Mouse (Mus musculus) left cerebral cortex, adult 11 months (tissue): ENCODE results near the gene Apol6.

Experiments
- DNase-seq: peaks from one replicate; pipeline ENCODE4 v3.0.0; 2022; ENCODE audit warnings: low spot score

Apol6 gene

DNA sequence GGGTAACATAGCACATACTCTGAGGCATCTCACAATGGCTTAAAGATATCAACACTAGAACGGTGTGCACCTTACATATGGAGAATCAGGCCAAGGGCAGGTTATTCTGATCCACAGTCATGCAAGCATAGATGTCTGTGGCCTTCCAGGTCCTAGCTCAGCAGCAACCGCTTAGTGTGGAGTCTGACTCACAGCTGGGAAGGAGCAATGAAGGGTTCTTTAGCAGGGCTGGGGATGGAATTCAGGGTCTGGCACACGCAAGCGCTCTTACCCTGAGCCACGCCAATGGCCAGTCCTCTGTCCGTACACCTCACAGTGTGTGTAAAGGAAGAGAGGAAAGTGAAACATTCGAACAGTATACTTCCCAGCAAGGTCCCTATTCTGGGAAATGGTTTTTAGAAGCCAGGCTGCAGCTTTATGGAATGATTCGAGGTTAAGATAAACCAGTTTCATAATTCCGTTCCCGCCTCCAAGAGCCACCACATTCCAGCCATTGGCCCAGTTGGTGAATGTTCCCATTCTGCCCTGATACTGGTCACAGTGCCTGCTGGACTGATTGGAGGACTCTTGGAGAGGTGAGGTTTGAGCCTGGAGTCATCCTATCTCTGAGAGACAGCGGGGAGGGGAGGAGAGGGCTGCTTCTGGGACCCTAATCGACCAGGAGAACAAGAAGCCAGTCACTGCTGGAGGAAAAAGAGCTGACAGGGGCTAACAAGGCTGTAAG is at the start of gene Apol6:
TSS of gene Apol6 (plus strand) at position 133 of the 724 bp plus-strand sequence.
- no peak for DNase-seq

DNA sequence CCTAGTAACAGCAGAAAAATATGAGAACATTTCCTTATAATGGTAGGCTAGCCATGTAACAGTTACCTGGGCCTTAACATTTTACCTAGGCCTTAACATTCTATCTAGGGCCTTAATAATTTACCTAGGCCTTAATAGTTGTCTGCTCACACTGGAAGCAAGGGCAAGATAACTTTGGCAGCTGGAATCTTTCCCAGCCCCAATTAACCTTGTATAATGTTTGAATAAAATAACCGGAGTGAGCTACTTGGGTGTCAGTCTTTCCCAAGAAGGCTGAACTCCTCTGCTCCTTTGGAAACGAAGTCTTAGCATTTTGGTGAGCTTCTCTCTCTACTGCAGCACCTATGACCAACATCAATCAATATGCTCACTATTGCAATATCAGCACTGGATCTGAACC is 46.5 kb upstream of the Apol6 start:
- DNase-seq, result no peak

DNA sequence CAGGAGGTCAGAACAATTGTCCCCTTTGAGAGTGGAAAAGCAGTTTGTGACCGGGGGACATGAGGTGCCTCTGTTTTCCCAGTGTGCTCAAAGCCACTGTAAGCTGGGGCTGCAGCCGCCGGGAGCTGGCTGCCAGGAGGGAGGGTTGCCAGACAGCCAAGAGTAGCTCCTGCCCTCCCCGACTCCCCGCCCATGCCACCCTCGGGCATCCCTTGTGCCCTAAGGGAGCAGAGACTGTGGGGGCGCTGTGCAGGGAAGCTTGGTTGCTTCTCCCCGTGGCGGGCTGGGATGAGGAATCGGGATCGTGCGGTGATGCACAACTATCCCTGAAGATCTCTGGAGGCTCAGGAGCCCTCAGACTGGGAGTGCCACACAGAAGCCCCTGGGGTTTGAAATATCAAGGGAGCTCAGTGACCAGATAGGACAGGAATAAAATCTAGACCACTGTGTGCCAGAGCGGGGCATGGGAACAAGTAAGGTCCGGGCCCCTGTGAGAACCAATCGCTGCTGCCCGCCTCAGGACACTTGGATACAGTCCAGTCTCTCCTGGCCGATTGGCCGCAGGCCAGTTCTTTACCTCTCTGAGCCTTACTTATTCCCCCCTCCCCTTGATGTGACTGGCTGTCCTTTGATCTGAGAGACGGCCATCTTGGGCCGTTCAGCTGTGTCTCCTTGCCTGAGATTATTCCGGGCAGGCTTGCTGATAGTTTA is 45.5 kb upstream of the Apol6 start:
- DNase-seq, result no peak

DNA sequence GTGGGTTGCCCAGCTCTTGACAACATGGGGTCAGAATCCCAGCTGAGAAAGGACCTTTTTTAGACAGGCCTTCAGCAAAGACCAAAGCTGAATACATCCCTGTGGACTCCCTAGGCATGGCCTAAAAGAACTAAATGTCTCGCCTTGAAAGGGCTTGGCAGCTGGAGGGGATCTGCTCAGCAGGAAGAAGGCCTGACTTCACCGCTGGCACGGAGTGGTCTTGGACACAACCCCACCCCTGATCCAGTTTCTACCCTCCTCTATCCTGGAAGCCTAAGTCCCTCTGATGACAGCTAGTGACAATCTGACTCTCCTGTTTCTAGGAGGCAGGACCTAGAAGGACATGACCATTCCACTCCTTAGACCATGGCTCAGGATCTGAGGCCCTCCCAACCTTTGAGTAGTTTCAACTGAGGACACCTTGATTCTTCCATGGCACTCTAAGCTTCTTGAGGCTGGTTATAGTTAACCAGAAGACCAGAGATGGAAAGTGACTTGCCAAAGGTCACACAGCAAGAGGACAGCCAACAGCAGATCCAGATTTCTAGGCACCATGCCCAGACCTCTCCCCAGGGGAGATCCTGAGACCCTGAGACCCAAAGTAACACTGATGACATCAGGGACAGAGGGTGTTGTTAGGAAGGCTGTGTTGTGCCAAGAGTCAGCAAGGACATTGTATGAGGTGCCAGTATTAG is 41.2 kb upstream of the Apol6 start:
- DNase-seq, result no peak

DNA sequence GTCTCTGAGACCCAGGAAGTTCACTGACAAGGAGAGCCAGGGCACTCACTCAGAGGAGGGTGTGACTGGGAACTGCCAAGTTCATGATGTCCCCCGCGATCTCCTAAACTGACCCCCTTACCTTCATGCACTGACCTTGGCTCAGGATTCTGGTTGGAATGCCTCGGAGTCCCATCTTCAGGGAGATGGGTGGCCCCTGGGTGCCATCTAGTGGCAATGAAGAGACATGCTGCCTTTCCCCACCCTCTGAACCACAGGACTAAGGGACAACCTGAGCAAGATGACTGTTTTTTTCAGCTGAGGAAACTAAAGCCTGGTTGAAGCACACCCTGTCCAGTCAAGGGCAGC is 40.7 kb upstream of the Apol6 start:
- DNase-seq, result no peak

DNA sequence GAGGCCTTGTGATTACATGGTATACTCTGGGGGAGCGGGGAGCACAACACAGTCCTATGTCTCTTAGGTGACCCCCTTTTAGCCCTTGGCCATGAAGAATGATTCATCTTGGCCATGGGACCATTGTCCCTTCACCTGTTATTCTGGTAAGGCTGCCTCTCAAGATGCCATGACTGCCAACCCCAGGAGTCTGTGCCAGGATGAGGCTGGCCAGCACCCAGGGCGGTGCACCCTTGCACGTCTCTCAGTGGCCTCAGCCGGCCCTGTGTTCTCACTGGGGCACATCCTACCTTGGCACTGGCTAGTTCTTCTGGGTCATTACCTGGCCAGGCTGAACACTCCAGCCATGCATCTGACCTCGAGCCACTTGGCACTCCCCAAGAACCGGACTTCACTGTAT is 35.7 kb upstream of the Apol6 start:
- no peak for DNase-seq

DNA sequence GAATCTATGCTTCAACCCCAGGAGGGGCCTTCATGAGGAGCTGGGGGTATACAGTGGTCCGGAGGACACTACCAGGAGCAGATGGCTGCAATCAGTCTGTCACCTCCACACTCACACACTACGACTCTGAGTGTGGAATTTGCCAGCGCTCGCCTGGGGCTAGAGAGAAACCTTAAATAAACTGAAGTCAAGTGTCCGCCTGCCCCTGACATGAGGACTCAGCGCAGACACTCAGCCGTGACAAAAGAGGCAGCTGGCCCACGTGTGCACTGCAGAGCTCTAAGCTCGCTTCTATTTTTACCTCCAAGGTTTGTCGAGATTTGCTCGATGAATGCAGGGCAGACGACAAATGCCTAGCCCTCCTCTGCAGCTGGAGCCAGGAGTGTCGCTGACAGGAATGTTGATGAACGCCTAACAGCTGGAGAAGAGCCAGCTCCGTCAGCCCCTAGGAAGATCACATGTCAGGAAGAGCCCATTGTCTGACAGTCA is 30.7 kb upstream of the Apol6 start:
- no peak for DNase-seq

DNA sequence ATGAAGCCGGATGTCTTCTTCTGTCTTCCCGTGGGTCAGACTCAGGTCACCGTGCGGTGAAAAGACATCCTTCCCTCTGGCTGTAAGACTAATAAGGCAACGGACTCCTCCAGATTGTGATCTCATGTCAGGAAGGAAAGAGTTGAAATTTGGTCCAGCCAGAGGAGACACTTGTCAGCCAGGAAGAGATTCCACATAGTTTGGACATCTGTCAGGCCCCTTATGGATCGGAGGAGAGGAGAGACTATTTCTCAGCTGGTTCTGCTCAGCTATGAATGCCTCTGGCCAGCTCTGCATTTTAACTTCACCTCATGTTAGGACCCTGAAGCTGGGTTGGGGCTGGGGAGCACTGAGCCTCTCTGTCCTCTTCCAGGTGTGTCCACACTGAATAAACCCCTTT is 30.1 kb upstream of the Apol6 start:
- no peak for DNase-seq

DNA sequence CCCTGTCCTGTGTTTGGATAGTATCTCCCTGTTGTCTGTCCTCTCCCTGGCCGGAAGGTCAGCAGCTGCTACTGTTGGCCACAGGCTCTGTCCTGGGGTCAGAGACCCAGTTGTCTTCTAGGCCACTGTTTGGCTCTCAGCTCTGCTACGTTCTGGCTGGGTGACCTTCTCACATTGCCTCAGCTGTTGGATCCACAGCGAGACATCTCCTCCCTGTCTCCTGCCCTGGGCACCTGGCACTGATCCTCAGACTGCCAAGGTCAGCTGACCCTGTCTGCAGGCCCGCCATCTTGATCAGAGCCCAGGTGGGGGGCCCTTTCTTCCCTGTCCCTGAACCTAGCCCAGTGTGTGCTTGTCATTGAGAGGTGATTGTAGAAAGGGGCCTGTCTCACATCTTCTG is 29.5 kb upstream of the Apol6 start:
- DNase-seq, result no peak

DNA sequence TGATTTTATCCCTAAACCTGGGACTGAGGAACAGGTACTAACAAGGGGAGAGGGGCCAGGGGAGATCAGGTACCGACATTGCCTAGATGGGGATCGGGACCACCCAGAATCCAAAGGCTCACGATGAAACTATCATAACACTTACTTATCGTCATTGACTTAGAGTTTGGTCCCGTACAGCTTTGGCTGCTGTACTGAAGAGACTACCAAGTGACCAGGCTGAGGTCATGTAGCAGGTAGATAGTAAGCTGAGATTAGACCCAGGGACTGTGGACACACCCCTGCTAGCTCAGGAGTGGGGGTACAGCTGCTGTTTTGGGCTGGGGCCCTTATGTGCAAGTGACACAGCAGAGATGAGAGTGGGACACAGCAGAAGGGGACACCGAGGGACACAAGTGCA is 28.0 kb upstream of the Apol6 start:
- DNase-seq, result no peak

DNA sequence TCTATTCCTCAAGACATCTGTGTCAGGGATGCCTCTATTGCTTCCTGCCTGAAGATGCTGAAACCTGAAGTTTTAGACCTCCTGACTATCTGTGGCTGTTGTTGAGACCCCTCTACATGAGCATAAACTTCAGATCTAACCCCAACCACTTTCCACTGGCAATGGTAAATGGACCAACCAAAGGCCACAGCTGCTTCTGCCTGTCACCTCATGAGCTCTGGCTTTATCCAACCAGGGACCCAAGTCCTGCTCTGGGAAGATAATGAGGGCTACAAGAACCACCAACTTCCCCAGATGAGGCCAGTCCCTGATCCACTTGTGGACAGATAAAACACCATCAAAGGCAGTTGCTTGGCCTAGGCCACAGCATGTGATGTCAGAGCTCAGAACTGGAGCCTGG is 26.6 kb upstream of the Apol6 start:
- no peak for DNase-seq

DNA sequence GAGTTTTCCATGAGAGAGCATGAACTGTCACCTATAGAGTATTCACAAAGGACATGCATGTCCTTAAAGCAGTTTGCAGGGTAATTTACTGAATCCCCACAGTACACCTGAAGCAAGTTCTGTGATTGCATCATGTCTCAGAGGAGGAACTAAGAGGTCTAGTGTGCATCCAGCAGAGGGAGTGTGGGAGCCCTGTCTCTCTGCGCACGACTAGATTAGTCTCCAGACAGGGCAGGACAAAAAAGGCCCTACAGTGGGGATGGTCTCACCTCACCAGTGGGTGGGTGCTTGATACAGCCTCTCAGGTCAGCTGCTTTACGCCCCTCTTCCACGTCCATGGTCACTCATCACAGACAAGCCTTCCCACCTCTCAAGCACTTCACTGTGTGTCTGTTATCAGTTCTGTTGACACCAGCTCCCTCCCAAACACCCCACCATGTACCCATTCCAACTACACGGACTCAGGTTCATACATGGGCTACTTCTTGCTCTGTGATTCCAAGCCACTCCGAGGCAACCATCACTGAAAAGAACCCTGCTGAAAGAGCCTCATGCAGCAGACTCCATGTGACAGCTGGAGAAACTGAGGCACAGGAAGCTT is 25.7 kb upstream of the Apol6 start:
- no peak for DNase-seq

DNA sequence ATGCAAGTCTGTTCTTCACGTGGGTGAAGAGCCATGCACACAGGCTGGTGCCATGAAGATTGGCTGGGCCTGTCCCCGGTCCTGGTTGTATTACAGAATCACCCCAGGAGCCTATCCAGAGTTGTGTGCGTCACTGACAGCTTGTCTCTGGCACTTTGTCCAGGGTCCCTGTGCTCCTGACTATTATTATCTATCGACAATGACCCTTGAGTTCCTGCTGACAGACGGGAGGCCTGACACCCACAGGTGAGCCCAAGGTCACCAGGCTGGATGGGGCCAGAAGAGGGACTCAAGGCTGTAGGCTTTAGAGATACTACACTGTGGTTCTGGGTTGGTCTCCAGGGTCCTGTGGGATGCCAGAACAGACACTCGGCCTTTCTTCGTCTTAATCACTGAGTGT is 25.0 kb upstream of the Apol6 start:
- no peak for DNase-seq

DNA sequence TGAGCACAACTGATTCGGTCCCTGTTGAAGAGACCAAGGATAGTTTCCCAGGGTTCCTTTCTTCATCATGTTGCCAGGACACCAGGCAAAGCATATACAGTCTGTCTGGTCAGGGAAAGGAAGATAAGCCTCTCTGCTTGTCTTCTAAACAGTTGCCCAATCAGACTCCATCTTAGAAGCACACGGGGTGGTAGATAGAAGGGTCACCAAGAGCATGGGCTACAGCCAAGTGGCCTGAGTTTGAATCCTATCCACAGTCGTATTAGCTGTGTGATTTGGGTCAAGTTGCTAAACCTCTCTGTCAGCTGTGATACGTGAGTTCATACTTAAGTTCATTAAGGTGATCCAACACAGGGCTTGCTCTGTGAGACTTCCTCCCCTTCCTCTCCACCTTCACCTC is 24.4 kb upstream of the Apol6 start:
- DNase-seq, result no peak

DNA sequence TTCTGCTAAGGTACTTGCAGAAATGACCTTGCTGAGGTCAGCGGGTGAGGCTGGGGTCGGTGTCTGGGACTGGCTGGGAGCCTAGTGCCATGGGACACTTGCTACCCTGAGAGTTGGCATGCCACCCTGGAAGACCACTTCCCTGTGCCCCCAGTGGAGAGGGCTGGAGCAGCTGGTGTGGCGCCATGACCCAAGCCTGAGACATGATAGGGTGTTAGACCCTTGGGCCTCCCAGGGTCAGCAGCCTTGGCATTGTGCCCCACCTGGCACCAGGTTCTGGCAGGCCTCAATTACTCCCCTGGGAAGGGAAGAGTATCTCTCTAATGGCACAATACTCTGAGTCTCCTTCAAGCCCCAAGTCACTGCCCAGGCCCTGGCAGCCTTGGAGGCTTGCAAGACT is 23.5 kb upstream of the Apol6 start:
- no peak for DNase-seq

DNA sequence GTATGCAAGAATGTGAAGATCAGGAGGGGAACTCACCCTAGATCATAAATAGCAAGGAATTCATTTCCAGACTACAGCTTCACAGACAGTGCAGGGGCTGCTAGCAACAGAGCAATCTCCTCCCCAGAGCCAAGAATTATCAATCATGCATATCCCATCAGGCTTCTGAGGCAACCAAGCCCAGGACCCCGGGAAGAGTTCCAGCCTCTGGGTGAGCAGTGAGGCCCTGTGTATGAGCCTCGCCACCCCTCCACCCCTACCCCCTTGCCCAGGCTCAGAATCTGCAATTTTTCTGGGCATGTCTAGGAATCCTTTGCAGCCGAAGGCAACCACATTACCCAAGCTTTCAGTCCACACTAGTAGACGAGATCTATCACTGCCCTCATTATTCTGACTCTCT is 22.7 kb upstream of the Apol6 start:
- no peak for DNase-seq

DNA sequence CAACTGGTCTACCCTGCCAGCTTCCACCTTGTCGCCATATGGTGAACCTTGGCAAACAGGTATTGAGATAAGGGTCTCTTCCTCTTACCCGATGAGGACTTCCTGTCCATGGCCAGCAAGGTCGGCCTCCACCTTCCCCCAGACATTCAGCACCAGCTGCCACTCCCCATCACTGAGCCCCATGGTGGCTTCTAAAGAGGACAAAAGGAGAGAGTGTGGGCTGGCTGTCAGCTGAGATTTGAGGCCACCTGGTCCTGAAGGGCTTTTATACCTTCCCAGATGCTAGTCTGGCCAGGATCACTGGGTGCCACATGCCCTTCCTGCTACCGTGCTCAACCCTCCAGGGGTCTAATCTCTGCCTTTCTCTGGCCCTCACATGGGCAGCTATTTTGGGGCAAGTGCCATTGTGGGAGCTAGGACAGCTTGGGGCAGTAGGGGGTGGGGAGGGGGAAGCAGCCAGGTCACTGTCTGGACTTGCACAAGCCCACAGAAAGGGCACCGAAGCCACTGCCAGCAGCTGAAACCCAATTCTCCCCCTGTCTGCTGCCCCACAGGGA is 22.1 kb upstream of the Apol6 start:
- no peak for DNase-seq

DNA sequence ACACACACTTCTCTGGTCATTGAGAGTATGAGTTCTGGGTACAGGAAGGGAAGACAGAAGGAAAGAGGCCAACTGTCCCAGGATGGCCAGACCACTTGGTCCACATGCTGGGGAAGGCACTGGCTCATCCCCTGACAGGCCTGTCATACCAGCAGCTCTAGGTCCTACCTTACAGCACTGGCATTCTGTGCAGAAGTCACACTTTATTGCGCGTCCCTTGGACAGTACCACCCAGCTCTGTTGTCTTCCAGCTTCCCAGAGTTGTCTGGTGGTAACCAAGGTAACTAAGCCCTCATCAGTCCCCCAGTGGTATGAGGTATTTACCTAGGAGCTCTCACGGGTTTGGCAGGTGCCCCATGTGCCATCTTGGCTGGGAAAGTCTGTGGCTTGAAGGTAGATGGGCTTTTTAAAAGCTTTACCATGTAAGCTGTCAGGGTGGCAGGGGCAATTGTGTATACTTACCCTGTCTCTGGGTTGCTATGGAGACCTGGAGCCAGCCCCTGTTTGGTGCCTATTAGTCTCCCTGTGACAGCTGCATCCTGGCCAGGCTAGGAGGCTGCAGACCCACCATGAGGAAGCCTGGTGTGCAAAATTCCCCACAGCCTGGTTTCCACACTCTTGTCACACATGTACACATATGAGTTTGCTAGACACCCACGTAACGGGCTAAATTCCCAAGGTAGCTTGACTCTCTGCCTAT is 18.5 kb upstream of the Apol6 start:
- DNase-seq, result no peak

DNA sequence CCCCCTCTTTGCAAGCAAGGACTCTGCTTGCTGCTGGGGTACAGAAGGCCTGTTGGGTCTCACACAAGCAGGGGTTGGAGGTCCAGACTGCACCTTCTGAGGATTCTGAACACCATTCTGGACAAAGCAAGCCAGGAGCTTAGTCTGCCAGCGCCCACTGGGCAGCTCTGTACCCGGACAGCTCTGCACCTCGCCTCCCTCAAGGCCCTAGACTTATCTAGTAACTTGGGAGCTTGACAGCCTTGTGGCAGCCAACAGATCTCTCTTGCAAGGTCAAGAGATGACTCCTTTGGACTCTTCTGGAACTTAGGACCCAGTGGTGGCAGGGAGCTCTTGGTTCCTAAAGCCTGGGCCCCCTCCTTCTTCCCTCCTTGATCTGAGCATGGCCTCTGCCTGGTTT is 17.4 kb upstream of the Apol6 start:
- DNase-seq, result no peak

DNA sequence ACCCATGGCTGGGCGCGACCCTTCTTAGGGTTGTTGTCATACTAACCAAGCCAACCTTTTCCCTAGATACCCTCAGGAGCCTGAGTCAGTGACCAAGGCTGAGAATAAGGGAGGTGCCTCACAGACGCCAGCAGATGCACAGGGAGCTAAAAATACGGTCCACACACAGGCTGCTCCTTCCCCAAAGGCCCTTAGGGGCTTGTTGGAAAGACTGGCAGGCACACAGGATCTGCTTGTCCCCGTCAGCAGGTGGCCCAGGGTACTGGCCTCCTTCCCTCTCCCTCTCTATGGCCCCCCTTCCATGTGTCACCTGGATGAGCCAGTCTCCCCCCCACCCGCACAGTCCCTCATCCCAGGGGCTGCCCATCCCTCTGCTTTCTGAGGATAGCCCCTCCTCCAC is 16.9 kb upstream of the Apol6 start:
- no peak for DNase-seq

DNA sequence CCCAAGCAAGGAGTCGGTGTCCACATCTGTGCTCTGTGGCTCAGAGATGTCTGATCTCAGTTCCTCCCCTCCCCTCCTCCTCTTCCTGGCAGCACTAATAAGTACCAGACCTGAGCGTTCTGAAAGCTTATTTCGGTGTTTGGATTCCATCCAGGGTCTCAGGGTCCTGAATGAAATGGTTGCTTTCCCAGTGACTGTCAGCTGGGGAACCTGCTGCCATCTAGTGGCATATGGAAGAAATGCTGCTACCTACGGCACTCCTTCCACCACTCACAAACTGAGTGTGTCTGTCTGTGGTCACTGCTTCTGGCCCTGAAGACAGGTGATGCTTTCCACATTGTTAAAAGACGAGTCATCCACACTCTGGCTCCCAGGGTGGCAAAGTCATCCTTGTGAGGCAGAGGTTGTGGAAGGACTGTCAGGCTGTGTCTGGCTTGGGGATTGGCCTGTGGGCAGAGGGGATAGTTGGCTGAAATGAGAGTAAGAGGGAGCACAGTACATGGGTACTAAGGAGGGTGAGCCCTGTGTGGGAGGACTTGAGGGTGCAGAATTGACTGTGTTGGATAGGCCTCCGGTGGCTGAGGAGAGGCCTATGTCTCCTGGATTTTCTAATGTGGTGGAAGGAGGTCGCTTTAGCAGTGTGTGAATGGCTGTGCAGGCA is 15.1 kb upstream of the Apol6 start:
- DNase-seq, result no peak
